23 mouse cellular contexts compared by ENCODE assay signal in genomic region chr8:124090473-124090872, GRCm38 (mm10).
DNase-seq lines count a peak whose midpoint lies in the region; ATAC-seq lines count a peak whose summit lies in the region.
"Had no signal": no experiment of that assay in that cellular context is flagged by ENCODE, and none has a peak within 500 bp of the region (broad histone marks: within the 10 kb centered on the region; RNA-seq: fewer than 3 reads in every experiment).

No protein-coding gene starts in this region.

- ATAC-seq in liver, embryonic 11.5 days (replicated peaks; ENCODE audit: low FRiP score), result 0 out of 2 replicates have a peak, but pooled peaks have one; percentile 34
- peak; percentile 48; the same call in 1 of the 2 replicates for ATAC-seq in megakaryocyte progenitor cell, adult 5-6 weeks (replicated peaks; ENCODE audit: poor library complexity)
- ATAC-seq: activated CD4-positive, CD25-positive, alpha-beta regulatory T cell, adult 4 months; forebrain, embryonic 13.5 days; hindbrain, embryonic 16.5 days; inflammation-experienced regulatory T-cells, adult 6 months had no signal

- H3K27me3 ChIP-seq in liver, embryonic 11.5 days (replicated peaks; ENCODE audit: control insufficient read depth, insufficient read depth, low read length), result no peaks in the 10 kb centered on the region
- H3K27me3 ChIP-seq: embryonic facial prominence, embryonic 12.5 days; forebrain, embryonic 13.5 days; hindbrain, embryonic 12.5 days had no signal

- H3K27ac ChIP-seq in liver, embryonic 11.5 days (ENCODE audit: low read depth, low read length), result no peak overlapping the region
- H3K27ac ChIP-seq: embryonic facial prominence, embryonic 12.5 days; forebrain, embryonic 13.5 days; heart, embryonic 10.5 days; hindbrain, embryonic 12.5 days had no signal

- H3K4me3 ChIP-seq in liver, embryonic 11.5 days (ENCODE audit: low read depth, low read length), result no peak overlapping the region
- H3K4me3 ChIP-seq: embryonic facial prominence, embryonic 12.5 days; forebrain, embryonic 13.5 days; heart, embryonic 10.5 days; hindbrain, embryonic 12.5 days had no signal

- H3K4me2 ChIP-seq in liver, embryonic 11.5 days, result no peak overlapping the region
- H3K4me2 ChIP-seq: embryonic facial prominence, embryonic 12.5 days; forebrain, embryonic 13.5 days; hindbrain, embryonic 12.5 days had no signal

- H3K9me3 ChIP-seq in liver, embryonic 11.5 days (ENCODE audit: control insufficient read depth, low read length), result no peaks in the 10 kb centered on the region
- H3K9me3 ChIP-seq: embryonic facial prominence, embryonic 12.5 days; forebrain, embryonic 13.5 days; heart, embryonic 10.5 days; hindbrain, embryonic 12.5 days had no signal

- no peaks in the 10 kb centered on the region for H3K36me3 ChIP-seq in liver, embryonic 11.5 days (ENCODE audit: control insufficient read depth, insufficient read depth, low read length)
- H3K36me3 ChIP-seq: embryonic facial prominence, embryonic 12.5 days; G1E; heart, embryonic 10.5 days; hindbrain, embryonic 12.5 days had no signal

- H3K4me1 ChIP-seq in liver, embryonic 11.5 days (replicated peaks; ENCODE audit: control insufficient read depth, insufficient read depth, low read length), result no peaks in the 10 kb centered on the region
- H3K4me1 ChIP-seq: embryonic facial prominence, embryonic 12.5 days; forebrain, embryonic 13.5 days had no signal

- DNase-seq in 3134 (ENCODE audit: extremely low read depth, insufficient read length, low spot score) (peak; percentile 38), ZHBTc4 (ENCODE audit: low read depth, low spot score) (peak; percentile 82)
- no peak for DNase-seq in liver, embryonic 11.5 days (ENCODE audit: low spot score)
- no peak for DNase-seq in testis, postnatal 10 days (ENCODE audit: low spot score)
- no peak for DNase-seq in lung, postnatal 36 days
- no peak for DNase-seq in right cerebral cortex, postnatal 14 days
- DNase-seq: adrenal gland, postnatal 25 days; cerebellum, adult 11-12 months; cerebellum, adult 9-10 months; cerebellum, postnatal 25 days; gastrocnemius, postnatal 36 days; heart, adult 11 months; heart, postnatal 10 days; heart, postnatal 4 days had no signal

- WGBS in liver, embryonic 11.5 days, result 88% methylated on average over 5 of the region's 5 CpGs

- H3K9ac ChIP-seq in liver, embryonic 11.5 days (ENCODE audit: low read depth, low read length), result no peak overlapping the region
- H3K9ac ChIP-seq: embryonic facial prominence, embryonic 12.5 days; forebrain, embryonic 13.5 days; hindbrain, embryonic 12.5 days had no signal

Comparison
In these comparisons a context has a peak if more than half of its experiments do, and no peak if none do; other contexts are left out.
1. DNase-seq: peak in 3134 (single experiment) and ZHBTc4 (single experiment); none in liver, embryonic 11.5 days (single experiment), testis, postnatal 10 days (single experiment), lung, postnatal 36 days (single experiment) and right cerebral cortex, postnatal 14 days (single experiment).